Mouse (Mus musculus) testis, adult 2 months (tissue): ENCODE measurements around the gene Gm11634.

Experiments used
- CTCF ChIP-seq: fragments of 200-500 bp; IDR thresholded peaks from 2 replicates; pipeline ENCODE4 v1.5.1; 2012; ENCODE audit warnings: low read depth, mild to moderate bottlenecking, inconsistent platforms, low read length, moderate library complexity; ENCODE audit not compliant: control insufficient read depth, insufficient read depth, insufficient replicate concordance
- POLR2A ChIP-seq: fragments of 200-500 bp; IDR thresholded peaks from 2 replicates; pipeline ENCODE4 v1.6.1; 2012; ENCODE audit warnings: low read depth, mild to moderate bottlenecking, inconsistent platforms, low read length, moderate library complexity; ENCODE audit not compliant: control insufficient read depth

DNA sequence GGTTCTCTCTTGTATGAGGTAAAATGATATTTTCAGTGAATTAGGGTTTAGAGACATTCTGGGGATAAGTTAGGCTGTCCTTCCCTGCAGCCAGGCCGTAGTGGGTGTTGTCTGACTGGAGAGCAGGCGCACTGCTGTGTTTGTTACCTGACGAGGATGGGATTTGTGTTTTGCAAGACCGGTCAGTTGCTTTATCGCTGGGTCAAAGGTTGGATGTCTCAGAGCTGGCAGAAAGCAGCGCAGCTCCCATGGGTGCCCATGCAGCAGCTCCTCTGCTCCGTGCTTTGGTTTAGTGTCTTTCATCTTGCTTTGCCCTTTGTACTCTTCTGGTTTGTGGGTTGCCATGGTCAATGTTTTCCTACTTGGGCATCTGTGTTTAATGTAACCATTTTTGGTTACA is 42.5 kb downstream of the Gm11634 start:
- TF ChIP-seq CTCF (no peak), POLR2A (no peak)
